Mouse (Mus musculus): ENCODE data around the gene Nkx2-5. TPM values are rescaled to one million over a fixed set of nuclear protein-coding genes. Genes with fewer than 3 reads are reported as not detected.

Nkx2-5 gene
- polyA plus RNA-seq, 1 experiment from 2014 or later: not detected

DNA sequence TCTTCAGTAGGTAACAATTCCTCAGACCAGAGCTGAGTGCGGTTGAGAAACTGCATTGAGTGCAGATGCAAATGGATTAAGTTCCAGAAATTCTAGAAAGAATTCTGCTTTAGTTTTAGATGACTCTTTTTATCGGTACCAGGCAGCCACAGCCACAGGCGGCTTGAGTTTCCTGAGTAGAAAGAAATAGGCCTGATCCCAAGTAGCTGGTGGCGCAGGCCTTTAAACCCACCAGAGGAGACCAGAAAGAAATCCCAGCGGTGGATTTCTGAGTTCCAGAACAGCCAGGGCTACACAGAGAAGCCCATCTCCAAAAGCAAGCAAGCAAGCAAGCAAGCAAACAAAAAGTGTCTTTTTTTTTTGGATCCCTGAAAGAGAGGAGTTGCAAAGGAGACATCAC, 8.4 kb downstream of the Nkx2-5 start:
- ATAC-seq (ENCODE audit: insufficient number of reproducible peaks, insufficient read depth, low FRiP score, low TSS enrichment, low read depth): no peak
- H3K4me2 ChIP-seq: no peak overlapping the region
- peaks cover 10% of the 10 kb centered on the region for H3K4me1 ChIP-seq (replicated peaks)
- H3K27ac ChIP-seq: no peak overlapping the region
- no peaks in the 10 kb centered on the region for H3K36me3 ChIP-seq
- no peak overlapping the region for H3K9ac ChIP-seq (replicated peaks)
- H3K27me3 ChIP-seq: peaks cover 93% of the 10 kb centered on the region
- 10% methylated on average over 5 of the region's 5 CpGs for WGBS
- no peaks in the 10 kb centered on the region for H3K9me3 ChIP-seq
- H3K4me3 ChIP-seq (replicated peaks): no peak overlapping the region

DNA sequence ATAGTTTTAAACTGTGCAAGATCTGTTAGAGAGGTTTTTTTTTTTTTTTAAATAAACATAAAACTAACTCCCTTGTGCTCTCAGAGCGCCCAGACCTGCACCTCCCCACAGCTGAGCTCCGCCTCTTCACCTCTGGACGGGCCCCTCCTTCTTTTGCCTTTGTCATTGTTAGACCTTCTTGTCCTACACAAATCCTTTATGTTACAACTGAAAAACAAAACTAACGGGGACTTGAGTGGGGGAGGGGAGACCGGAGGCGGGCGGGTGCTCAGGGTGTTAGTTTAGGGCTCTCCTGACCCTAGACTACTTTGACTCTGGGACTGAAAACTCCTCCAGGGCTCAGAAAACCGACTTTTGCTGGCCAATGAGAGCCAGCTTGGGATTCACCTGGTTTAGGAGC, 8.9 kb downstream of the Nkx2-5 start:
- WGBS: 7% methylated on average over 8 of the region's 8 CpGs

DNA sequence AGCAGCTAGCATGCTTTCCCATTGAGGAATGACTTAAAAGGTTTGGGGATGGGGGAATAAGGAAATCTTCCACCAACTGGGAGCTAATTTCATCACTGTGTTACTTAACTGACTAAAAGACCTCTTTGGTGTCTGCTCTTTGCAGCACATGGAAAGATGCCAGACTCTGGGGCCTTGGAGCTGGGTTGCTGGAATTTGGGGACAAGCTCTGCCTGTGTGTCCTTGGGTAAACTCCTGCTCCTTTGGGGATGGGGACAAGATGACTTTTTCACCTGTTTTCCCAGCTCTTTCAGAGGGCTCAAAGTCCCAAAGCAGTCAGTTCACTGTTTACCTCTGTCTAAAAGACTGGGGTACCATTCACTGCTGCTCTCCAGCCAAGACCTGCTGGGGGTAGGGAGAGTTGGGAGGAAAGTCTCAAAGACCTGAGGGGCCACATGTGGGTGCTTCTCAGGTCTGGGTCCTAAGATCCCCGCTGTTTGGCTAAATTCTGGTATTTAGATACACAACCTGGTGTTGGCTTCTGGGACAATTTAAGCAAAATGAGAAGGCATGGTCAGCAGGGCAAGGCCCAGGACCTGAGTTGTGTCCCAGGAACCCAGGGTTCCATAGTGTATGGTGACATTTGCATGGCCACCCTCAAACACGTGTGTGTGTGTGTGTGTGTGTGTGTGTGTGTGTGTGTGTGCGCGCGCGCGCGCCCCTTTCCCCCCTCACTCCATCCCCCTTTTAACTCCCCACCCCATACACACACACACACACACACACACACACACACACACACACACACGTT, 9.6 kb downstream of the Nkx2-5 start:
- H3K4me2 ChIP-seq: no peak overlapping the region
- ATAC-seq (ENCODE audit: insufficient number of reproducible peaks, insufficient read depth, low FRiP score, low TSS enrichment, low read depth): no peak
- no peak overlapping the region for H3K4me3 ChIP-seq (replicated peaks)
- H3K27ac ChIP-seq: no peak overlapping the region
- H3K36me3 ChIP-seq: no peaks in the 10 kb centered on the region
- H3K9ac ChIP-seq (replicated peaks): no peak overlapping the region
- H3K9me3 ChIP-seq: 0 out of 2 replicates have a peak, but pooled peaks cover 6% of the 10 kb centered on the region
- WGBS: 20% methylated on average over 3 of the region's 9 CpGs
- peaks cover 10% of the 10 kb centered on the region for H3K4me1 ChIP-seq (replicated peaks)
- H3K27me3 ChIP-seq: peaks cover 90% of the 10 kb centered on the region

More for the DNA sequence above, 8.9 kb downstream of the Nkx2-5 start:
- Histone ChIP-seq H3K36me3 (no peaks in the 10 kb centered on the region), H3K27me3 (peaks cover 90% of the 10 kb centered on the region), H3K9ac (replicated peaks) (no peak overlapping the region), H3K4me3 (replicated peaks) (no peak overlapping the region), H3K9me3 (0 out of 2 replicates have a peak, but pooled peaks cover 1% of the 10 kb centered on the region), H3K27ac (no peak overlapping the region), H3K4me2 (no peak overlapping the region), H3K4me1 (replicated peaks) (peaks cover 10% of the 10 kb centered on the region)
- no peak for ATAC-seq (ENCODE audit: insufficient number of reproducible peaks, insufficient read depth, low FRiP score, low TSS enrichment, low read depth)

DNA sequence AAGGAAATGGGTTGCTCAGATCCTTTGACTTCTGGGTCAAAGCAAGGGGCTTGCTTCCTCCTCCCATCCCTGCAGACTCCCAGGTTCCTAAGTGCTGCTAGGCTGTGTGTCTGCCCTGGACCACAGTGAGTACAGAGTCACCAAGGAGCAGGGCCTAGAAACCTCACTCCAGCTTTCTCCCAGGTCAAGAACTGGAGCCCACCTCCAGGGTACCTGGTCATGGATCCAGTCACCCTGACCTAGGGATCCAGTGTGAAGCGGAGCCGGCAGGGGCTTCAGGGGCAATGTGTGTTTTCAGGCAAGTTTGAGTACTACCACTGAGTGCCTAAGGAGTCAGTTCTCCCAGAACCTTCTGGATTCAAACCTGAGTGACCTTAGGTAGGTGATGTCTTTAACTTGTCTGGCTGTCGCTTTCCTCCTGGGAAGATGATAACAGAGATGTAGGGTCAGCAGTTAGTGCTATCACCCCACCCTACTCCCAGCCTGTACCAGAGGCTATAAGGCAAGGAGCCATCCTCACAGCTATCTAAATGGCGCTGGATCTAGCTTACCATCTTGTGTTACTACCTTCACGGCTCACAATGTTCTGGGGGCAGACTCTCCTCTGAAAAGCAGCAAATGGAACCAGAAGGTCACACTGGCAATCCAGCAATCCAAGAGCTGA, 10.4 kb downstream of the Nkx2-5 start:
- Histone ChIP-seq H3K4me1 (replicated peaks) (peaks cover 7% of the 10 kb centered on the region), H3K27ac (no peak overlapping the region), H3K36me3 (no peaks in the 10 kb centered on the region), H3K4me2 (no peak overlapping the region), H3K27me3 (peaks cover 88% of the 10 kb centered on the region), H3K9ac (replicated peaks) (no peak overlapping the region), H3K9me3 (0 out of 2 replicates have a peak, but pooled peaks cover 6% of the 10 kb centered on the region), H3K4me3 (replicated peaks) (no peak overlapping the region)
- ATAC-seq (ENCODE audit: insufficient number of reproducible peaks, insufficient read depth, low FRiP score, low TSS enrichment, low read depth): no peak
- WGBS: 64% methylated on average over 5 of the region's 5 CpGs

DNA sequence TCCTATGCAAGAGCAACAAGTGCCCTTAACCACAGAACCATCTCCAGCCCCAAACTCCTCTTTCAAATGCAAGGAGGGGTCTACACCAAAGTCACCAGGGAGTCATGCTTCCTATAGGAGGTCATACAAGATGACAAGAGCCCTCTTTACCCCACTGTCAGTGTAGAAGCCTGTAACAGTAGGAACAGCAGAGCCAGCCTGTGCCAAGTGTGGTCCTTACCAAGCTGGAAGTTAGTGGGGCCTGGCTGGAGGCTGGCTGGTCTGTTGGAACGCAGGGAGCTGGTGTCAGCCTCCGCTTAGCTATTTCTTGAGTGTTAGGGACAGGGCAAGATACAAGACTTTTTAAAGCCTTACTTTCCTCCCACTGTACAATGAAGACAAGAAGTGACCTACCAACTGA, 11.0 kb downstream of the Nkx2-5 start:
- 0 out of 2 replicates have a peak, but pooled peaks cover 6% of the 10 kb centered on the region for H3K9me3 ChIP-seq

DNA sequence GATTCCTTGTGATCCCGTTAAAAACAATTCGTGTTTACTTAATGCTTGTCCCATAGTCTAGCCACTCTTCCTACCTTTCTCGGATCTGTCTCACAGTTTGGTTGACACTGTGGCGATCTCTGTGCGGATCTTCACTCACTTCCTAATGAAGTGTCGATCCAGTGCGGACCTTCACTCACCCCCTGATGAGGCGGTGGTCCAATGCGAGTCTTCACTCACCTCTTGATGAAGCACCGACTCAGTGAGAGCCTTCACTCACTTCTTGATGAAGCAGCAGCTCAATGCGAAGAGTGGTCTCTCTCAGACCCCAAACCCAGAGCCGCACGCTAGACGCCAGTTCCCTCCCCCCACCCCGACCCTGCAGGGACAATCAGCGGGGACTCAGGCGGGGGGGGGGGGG, 18.7 kb downstream of the Nkx2-5 start:
- Histone ChIP-seq H3K4me3 (replicated peaks) (no peak overlapping the region), H3K9ac (replicated peaks) (no peak overlapping the region), H3K27ac (no peak overlapping the region), H3K4me1 (replicated peaks) (no peaks in the 10 kb centered on the region), H3K9me3 (0 out of 2 replicates have a peak, but pooled peaks cover 6% of the 10 kb centered on the region), H3K4me2 (no peak overlapping the region), H3K27me3 (peaks cover 40% of the 10 kb centered on the region), H3K36me3 (no peaks in the 10 kb centered on the region)
- WGBS: 75% methylated on average over 14 of the region's 17 CpGs
- ATAC-seq (ENCODE audit: insufficient number of reproducible peaks, insufficient read depth, low FRiP score, low TSS enrichment, low read depth): no peak

More for the DNA sequence above, 11.0 kb downstream of the Nkx2-5 start:
- 72% methylated on average over 2 of the region's 2 CpGs for WGBS
- Histone ChIP-seq H3K4me2 (no peak overlapping the region), H3K27me3 (peaks cover 88% of the 10 kb centered on the region), H3K4me1 (replicated peaks) (peaks cover under 1% of the 10 kb centered on the region; the same call in 1 of the 2 replicates), H3K4me3 (replicated peaks) (no peak overlapping the region), H3K36me3 (no peaks in the 10 kb centered on the region), H3K27ac (no peak overlapping the region), H3K9ac (replicated peaks) (no peak overlapping the region)
- ATAC-seq (ENCODE audit: insufficient number of reproducible peaks, insufficient read depth, low FRiP score, low TSS enrichment, low read depth): no peak

DNA sequence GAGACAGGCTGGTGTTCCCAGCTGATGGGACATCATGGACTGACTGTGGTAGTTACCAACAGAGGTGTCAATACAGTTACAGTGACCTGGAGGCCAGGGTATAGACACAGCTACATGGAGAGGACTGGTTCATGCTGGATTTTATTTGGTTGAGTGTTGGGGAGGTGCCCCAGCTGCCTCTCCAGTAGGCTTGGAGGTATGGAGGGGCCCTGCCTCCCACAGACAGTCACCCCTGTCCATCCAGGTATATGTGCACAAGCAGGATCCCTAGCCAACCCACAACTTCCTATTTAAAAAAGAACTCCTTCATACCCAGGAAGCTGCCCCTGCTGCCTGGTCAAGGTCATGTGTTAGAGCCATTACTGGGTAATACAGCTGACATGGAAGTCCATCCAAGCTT, 27.0 kb downstream of the Nkx2-5 start:
- Histone ChIP-seq H3K4me2 (no peak overlapping the region), H3K4me1 (replicated peaks) (no peaks in the 10 kb centered on the region), H3K27me3 (peaks cover 20% of the 10 kb centered on the region), H3K9me3 (no peaks in the 10 kb centered on the region), H3K4me3 (replicated peaks) (no peak overlapping the region), H3K9ac (replicated peaks) (no peak overlapping the region), H3K36me3 (no peaks in the 10 kb centered on the region), H3K27ac (no peak overlapping the region)
- ATAC-seq (ENCODE audit: insufficient number of reproducible peaks, insufficient read depth, low FRiP score, low TSS enrichment, low read depth): no peak

DNA sequence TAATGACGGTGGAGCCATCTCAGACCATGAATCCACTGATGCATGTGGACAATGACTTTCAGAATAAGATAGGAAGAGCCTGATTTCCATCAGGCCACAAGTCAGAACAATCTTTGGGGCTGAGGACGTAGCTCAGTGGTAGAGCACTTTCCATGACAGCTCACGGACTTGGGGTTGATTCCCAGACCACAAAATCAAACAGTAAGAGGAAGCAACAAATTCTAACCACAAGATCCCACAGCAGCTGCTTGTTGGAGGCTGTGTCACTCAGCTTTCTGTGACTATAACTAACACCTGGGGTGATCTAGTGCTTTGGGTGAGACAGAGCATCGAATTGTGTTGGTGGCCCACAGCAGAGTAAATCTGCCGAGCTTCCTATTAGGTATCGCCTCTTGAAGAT, 28.0 kb downstream of the Nkx2-5 start:
- Histone ChIP-seq H3K27ac (no peak overlapping the region), H3K9me3 (no peaks in the 10 kb centered on the region)
- ATAC-seq (ENCODE audit: insufficient number of reproducible peaks, insufficient read depth, low FRiP score, low TSS enrichment, low read depth): no peak

DNA sequence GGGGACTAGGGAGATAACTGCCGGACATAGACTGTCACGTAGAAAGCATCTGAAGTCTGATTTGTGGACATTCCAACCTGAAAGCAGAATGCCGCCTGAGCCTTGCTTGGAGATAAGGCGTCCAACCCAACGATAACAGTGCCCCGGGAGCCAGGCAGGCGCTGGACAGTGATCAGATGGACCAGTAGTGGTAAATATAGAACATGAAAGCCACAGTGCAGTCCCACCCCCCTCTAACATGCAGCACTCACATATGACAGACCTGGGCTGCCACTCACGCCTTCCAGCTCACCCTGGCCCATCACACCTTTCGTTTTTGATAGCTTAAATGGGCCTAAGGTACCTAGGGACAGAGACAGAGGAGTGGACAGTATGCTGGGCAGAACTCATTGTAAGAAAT, 31.3 kb downstream of the Nkx2-5 start:
- Histone ChIP-seq H3K27ac (no peak overlapping the region), H3K4me3 (replicated peaks) (no peak overlapping the region), H3K36me3 (no peaks in the 10 kb centered on the region), H3K4me2 (no peak overlapping the region), H3K9ac (replicated peaks) (no peak overlapping the region), H3K27me3 (peaks cover 17% of the 10 kb centered on the region), H3K4me1 (replicated peaks) (no peaks in the 10 kb centered on the region), H3K9me3 (no peaks in the 10 kb centered on the region)
- WGBS: 80% methylated on average over 9 of the region's 9 CpGs
- ATAC-seq (ENCODE audit: insufficient number of reproducible peaks, insufficient read depth, low FRiP score, low TSS enrichment, low read depth): no peak

More for the DNA sequence above, 28.0 kb downstream of the Nkx2-5 start:
- 81% methylated on average over 6 of the region's 6 CpGs for WGBS
- Histone ChIP-seq H3K4me1 (replicated peaks) (no peaks in the 10 kb centered on the region), H3K9ac (replicated peaks) (no peak overlapping the region), H3K27me3 (peaks cover 20% of the 10 kb centered on the region), H3K4me2 (no peak overlapping the region), H3K36me3 (no peaks in the 10 kb centered on the region), H3K4me3 (replicated peaks) (no peak overlapping the region)

DNA sequence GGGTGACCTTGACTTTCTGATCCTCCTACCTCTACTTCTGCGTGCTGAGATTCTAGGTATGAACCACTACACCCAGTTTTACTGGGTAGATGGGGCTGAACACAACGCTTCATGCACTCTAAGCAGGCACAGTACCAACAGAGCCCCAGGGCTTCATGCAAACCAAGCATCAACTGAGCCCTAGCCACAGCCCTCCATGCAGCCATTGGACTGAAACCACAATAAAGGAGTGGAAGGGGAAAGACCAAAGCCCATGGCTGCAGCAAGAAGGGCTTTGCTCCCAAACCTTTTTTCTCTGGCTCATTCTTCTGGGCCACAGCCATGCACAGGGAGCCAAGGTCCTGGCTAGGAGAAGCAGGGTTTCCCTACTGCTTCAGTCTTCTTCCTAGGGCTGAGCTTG, 32.2 kb downstream of the Nkx2-5 start:
- H3K36me3 ChIP-seq: no peaks in the 10 kb centered on the region
- no peak overlapping the region for H3K4me3 ChIP-seq (replicated peaks)
- no peaks in the 10 kb centered on the region for H3K9me3 ChIP-seq
- ATAC-seq (ENCODE audit: insufficient number of reproducible peaks, insufficient read depth, low FRiP score, low TSS enrichment, low read depth): no peak
- no peak overlapping the region for H3K9ac ChIP-seq (replicated peaks)
- no peaks in the 10 kb centered on the region for H3K4me1 ChIP-seq (replicated peaks)
- no peak overlapping the region for H3K27ac ChIP-seq
- H3K4me2 ChIP-seq: no peak overlapping the region
- peaks cover 12% of the 10 kb centered on the region for H3K27me3 ChIP-seq
- 79% methylated on average over 2 of the region's 2 CpGs for WGBS

DNA sequence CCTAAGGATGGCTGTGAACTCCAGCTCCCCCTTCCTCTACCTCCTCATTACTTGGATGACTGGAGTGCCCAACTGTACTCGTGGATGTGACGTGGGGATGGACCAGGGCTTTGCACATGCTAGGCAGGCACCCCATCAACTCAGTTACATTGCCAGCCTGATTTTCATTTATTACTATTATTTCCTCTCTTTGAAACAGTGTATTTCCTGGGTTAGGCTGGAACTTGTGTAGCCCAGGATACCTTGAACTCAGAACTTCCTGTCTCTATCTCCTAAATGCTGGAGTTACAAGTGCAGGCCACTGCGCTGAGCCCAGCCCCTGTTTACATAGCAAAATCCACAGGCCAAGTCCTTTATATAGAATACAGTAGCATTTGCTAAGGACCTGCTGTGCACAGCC, 41.9 kb downstream of the Nkx2-5 start:
- 84% methylated on average over 3 of the region's 3 CpGs for WGBS
- Histone ChIP-seq H3K4me2 (no peak overlapping the region), H3K27me3 (0 out of 2 replicates have a peak, but pooled peaks cover 4% of the 10 kb centered on the region), H3K9ac (replicated peaks) (no peak overlapping the region), H3K36me3 (no peaks in the 10 kb centered on the region), H3K9me3 (0 out of 2 replicates have a peak, but pooled peaks cover 4% of the 10 kb centered on the region), H3K4me1 (replicated peaks) (no peaks in the 10 kb centered on the region), H3K4me3 (replicated peaks) (no peak overlapping the region), H3K27ac (no peak overlapping the region)
- no peak for ATAC-seq (ENCODE audit: insufficient number of reproducible peaks, insufficient read depth, low FRiP score, low TSS enrichment, low read depth)

All from limb, embryonic 12.5 days (tissue).